Mouse (Mus musculus): Measurements from ENCODE around the gene Opalin. TPM values are rescaled to one million over a fixed set of nuclear protein-coding genes. Genes with fewer than 3 reads are reported as not detected.
A peak's percentile ranks its signal among the peaks of the same experiment; 100 is the strongest.

Gene Opalin
- polyA plus RNA-seq, 1 experiment from 2014 or later, result not detected

DNA sequence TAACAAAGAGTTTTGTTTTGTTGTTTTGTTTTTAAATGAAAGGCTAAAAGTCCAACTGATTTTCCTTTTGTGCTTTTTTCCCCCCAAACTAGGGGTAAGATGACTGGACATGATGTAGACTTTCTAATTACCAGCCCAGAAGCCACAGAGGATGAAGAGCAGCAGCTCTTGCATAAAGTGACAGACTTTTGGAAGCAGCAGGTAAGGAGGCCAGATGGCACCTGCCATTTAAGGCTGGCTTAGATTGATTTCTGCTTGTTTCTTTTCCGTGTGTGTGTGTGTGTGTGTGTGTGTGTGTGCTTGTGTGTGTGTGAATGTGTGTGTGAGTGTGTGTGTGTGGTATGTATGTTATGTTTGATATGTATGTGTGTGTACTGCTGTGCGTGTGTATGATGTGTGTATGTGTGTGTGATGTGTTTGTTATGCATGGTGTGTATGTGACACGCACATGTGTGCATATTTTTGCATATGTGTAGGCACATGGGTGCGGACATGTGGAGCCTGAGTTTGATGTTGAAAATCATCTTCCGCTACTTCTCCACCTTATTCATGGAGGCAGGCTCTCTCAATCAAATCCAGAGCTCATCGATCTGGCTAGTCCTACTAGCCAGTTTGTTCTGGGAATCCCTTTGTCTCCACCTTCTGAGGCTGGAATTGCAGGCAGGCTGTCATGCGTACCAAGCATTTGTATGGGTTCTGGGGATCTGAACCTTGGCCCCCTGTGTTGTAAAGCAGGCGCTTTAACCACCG is 29.3 kb downstream of the Opalin start:
- no peak overlapping the region for H3K9ac ChIP-seq (replicated peaks)
- H3K27ac ChIP-seq (ENCODE audit: low read depth), result no peak overlapping the region
- 74% methylated on average over 9 of the region's 9 CpGs for WGBS (ENCODE audit: insufficient replicate concordance)
- ATAC-seq, result no peak
- H3K4me3 ChIP-seq (ENCODE audit: low read depth, low read length), result no peak overlapping the region
- H3K9me3 ChIP-seq (ENCODE audit: low read length), result no peaks in the 10 kb centered on the region
- H3K4me1 ChIP-seq (ENCODE audit: insufficient read depth), result peaks cover 4% of the 10 kb centered on the region; the same call in 1 of the 2 replicates
- no peak for DNase-seq
- no peaks in the 10 kb centered on the region for H3K27me3 ChIP-seq (ENCODE audit: insufficient read depth, low read length)
- TF ChIP-seq CTCF (IDR thresholded peaks at IDR 0.05; ENCODE audit: low read depth) (no peak), EP300 (IDR thresholded peaks at IDR 0.05; ENCODE audit: low read depth) (no peak)
- H3K4me2 ChIP-seq (ENCODE audit: low read depth, low read length), result no peak overlapping the region
- H3K36me3 ChIP-seq (replicated peaks; ENCODE audit: insufficient read depth, low read length), result no peaks in the 10 kb centered on the region

DNA sequence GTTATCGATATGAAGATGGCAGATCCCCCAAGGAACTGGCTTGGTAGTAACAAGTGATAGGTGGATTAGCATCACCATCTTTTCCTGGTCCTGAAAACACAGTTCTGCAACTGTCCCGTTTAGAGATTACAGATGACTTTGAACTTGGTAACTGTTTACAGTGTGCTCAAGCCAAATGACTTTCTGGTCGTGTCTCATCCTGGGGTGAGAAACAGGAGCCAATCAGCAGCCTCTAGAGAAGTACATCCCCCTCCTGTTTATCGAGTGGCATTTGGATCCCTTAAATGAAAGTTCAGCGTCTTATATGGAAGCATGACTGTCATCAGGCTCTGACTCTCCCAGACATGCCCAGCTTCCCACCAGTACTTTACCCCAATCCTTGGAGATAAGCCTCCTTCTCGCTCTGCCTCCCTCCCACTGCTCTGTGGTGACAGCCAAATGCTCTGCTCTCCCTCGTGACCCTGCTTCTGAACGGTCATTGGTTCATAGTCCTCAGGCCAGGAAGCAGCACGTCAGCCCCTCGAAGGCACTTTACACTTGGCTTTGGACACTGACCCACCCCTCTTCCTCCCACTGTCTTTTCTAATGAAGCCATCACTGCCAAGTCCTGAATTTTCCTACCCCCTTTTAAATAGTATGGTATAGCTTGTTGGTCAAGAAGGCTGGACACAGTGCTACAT is 31.7 kb downstream of the Opalin start:
- H3K27me3 ChIP-seq (ENCODE audit: insufficient read depth, low read length), result no peaks in the 10 kb centered on the region
- H3K9me3 ChIP-seq (ENCODE audit: low read length), result no peaks in the 10 kb centered on the region
- TF ChIP-seq CTCF (IDR thresholded peaks at IDR 0.05; ENCODE audit: low read depth), result no peak
- TF ChIP-seq EP300 (IDR thresholded peaks at IDR 0.05; ENCODE audit: low read depth), result no peak
- H3K27ac ChIP-seq (ENCODE audit: low read depth), result no peak overlapping the region
- no peaks in the 10 kb centered on the region for H3K4me1 ChIP-seq (ENCODE audit: insufficient read depth)
- no peak overlapping the region for H3K4me3 ChIP-seq (ENCODE audit: low read depth, low read length)
- WGBS (ENCODE audit: insufficient replicate concordance), result 43% methylated on average over 10 of the region's 10 CpGs
- no peak for DNase-seq
- H3K36me3 ChIP-seq (replicated peaks; ENCODE audit: insufficient read depth, low read length), result no peaks in the 10 kb centered on the region
- no peak overlapping the region for H3K9ac ChIP-seq (replicated peaks)
- no peak for ATAC-seq
- no peak overlapping the region for H3K4me2 ChIP-seq (ENCODE audit: low read depth, low read length)

DNA sequence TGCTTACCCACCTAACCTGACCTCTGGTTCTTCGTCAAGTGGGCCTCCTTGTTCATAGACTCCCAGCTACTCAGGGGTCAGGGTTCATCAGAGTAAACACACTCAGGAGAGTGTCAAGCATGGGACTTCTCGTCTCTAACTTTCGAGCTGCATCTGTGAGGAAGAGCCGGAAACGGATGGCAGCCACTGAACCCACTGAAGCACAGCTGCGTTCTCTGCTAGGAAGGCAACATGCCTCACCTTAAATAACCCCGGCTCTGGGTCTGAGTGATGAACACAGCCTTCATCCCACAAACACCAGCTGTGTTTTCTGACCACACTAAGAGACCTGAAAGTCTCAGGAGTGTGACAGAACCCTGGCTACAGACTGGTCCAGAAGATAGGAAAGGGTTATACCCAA is 37.8 kb downstream of the Opalin start:
- TF ChIP-seq CTCF (IDR thresholded peaks at IDR 0.05; ENCODE audit: low read depth), result no peak
- no peak for TF ChIP-seq EP300 (IDR thresholded peaks at IDR 0.05; ENCODE audit: low read depth)
- DNase-seq, result no peak
- no peak overlapping the region for H3K4me2 ChIP-seq (ENCODE audit: low read depth, low read length)

DNA sequence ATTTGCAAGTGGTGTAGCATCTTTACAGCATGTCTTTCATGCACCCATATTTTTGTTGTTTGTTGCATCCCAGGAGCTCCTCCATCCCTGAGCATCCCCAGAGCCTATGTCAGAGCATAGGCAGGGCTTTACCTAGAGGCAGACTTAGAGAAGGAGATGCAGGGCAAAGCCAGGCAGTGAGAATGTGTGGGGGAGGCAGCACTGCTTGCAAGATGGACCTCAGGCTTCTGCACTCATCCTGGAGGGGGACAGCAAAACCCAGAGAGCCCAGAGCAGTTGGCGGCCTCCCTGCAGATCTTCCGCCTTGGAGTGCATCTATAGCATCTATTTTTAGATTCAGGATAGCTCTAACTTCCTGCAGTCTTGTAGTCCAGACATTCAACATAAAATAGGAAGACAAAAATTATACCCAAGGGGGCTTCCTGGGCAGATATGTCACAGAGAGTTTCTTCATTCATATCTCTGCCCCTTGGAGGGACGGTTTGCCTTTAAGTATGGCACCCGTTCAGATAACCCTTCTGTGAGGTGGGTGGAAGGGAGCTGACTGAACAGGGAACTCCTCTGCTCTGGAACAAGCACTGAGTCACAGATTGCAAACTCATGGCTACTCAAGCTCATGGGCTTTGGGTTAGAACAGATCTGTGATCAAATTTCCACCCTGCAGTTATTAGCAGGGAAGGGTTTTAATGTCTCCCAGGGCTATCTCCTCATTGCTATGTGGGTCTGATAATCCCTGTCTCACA is 40.9 kb downstream of the Opalin start:
- H3K4me1 ChIP-seq (ENCODE audit: insufficient read depth), result no peaks in the 10 kb centered on the region; the same call in 1 of the 2 replicates
- no peak overlapping the region for H3K4me2 ChIP-seq (ENCODE audit: low read depth, low read length)
- H3K4me3 ChIP-seq (ENCODE audit: low read depth, low read length), result no peak overlapping the region
- H3K27me3 ChIP-seq (ENCODE audit: insufficient read depth, low read length), result no peaks in the 10 kb centered on the region
- 24% methylated on average over 4 of the region's 4 CpGs for WGBS (ENCODE audit: insufficient replicate concordance)
- no peak for TF ChIP-seq CTCF (IDR thresholded peaks at IDR 0.05; ENCODE audit: low read depth)
- TF ChIP-seq EP300 (IDR thresholded peaks at IDR 0.05; ENCODE audit: low read depth), result no peak
- no peak overlapping the region for H3K9ac ChIP-seq (replicated peaks)
- H3K27ac ChIP-seq (ENCODE audit: low read depth), result no peak overlapping the region
- no peaks in the 10 kb centered on the region for H3K9me3 ChIP-seq (ENCODE audit: low read length)
- H3K36me3 ChIP-seq (replicated peaks; ENCODE audit: insufficient read depth, low read length), result no peaks in the 10 kb centered on the region
- DNase-seq, result no peak
- ATAC-seq, result no peak

More for the DNA sequence above, 37.8 kb downstream of the Opalin start:
- no peaks in the 10 kb centered on the region for H3K27me3 ChIP-seq (ENCODE audit: insufficient read depth, low read length)
- H3K36me3 ChIP-seq (replicated peaks; ENCODE audit: insufficient read depth, low read length), result no peaks in the 10 kb centered on the region
- ATAC-seq, result peak; percentile 36; the same call in 1 of the 2 replicates
- WGBS (ENCODE audit: insufficient replicate concordance), result 48% methylated on average over 7 of the region's 7 CpGs
- H3K27ac ChIP-seq (ENCODE audit: low read depth), result no peak overlapping the region; the same call in 1 of the 2 replicates
- no peak overlapping the region for H3K9ac ChIP-seq (replicated peaks)
- H3K4me1 ChIP-seq (ENCODE audit: insufficient read depth), result no peaks in the 10 kb centered on the region; the same call in 1 of the 2 replicates
- no peaks in the 10 kb centered on the region for H3K9me3 ChIP-seq (ENCODE audit: low read length)
- H3K4me3 ChIP-seq (ENCODE audit: low read depth, low read length), result no peak overlapping the region

DNA sequence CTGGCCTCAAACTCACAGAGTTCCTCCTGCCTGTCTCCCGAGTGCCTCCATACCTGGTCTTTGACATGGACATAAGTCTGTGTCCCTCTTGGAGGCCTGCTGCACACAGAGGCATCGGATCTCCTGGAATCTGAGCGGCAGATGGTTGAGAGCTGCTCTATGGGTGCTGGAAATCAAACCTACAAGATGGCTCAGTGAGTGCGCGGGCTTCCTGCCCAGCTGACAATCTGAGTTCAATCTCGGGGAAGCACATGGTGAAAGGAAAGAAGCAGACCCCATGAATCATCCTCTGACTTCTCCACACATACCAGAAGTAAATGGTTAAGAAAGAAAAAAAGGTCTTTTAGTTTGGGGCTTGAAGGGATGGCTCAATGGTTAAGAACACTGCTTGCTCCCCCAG is 45.0 kb downstream of the Opalin start:
- no peaks in the 10 kb centered on the region for H3K36me3 ChIP-seq (replicated peaks; ENCODE audit: insufficient read depth, low read length)
- no peak overlapping the region for H3K4me2 ChIP-seq (ENCODE audit: low read depth, low read length)
- H3K4me1 ChIP-seq (ENCODE audit: insufficient read depth), result no peaks in the 10 kb centered on the region; the same call in 1 of the 2 replicates
- TF ChIP-seq EP300 (IDR thresholded peaks at IDR 0.05; ENCODE audit: low read depth), result no peak
- TF ChIP-seq CTCF (IDR thresholded peaks at IDR 0.05; ENCODE audit: low read depth), result no peak
- no peaks in the 10 kb centered on the region for H3K9me3 ChIP-seq (ENCODE audit: low read length)
- no peak overlapping the region for H3K9ac ChIP-seq (replicated peaks)
- ATAC-seq (no peak), DNase-seq (no peak)
- no peak overlapping the region for H3K4me3 ChIP-seq (ENCODE audit: low read depth, low read length)
- WGBS (ENCODE audit: insufficient replicate concordance), result 37% methylated on average over 6 of the region's 6 CpGs
- no peak overlapping the region for H3K27ac ChIP-seq (ENCODE audit: low read depth)
- no peaks in the 10 kb centered on the region for H3K27me3 ChIP-seq (ENCODE audit: insufficient read depth, low read length)

DNA sequence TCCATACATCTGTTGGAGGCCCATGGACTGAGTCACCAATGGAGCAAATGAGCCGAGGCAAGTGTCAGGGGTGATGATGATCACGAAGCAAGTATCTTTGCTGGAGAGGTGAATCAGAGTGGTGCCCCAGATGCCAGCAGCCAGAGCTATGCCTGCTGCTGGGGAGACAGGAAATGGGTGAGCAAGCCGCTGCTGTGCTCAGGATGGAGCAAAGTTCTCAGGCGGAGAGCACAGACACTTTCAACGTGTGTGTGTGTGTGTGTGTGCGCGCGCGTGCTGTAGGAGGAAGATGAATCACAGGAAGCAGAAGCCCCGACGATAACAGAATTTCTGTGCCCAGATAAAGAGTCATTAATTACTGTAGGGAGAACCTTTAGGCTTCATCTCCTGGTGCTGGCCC is 45.9 kb downstream of the Opalin start:
- Histone ChIP-seq H3K4me1 (ENCODE audit: insufficient read depth) (no peaks in the 10 kb centered on the region; the same call in 1 of the 2 replicates), H3K27ac (ENCODE audit: low read depth) (no peak overlapping the region), H3K9ac (replicated peaks) (no peak overlapping the region), H3K4me3 (ENCODE audit: low read depth, low read length) (no peak overlapping the region), H3K4me2 (ENCODE audit: low read depth, low read length) (no peak overlapping the region), H3K9me3 (ENCODE audit: low read length) (no peaks in the 10 kb centered on the region), H3K36me3 (replicated peaks; ENCODE audit: insufficient read depth, low read length) (no peaks in the 10 kb centered on the region), H3K27me3 (ENCODE audit: insufficient read depth, low read length) (no peaks in the 10 kb centered on the region)
- DNase-seq (peak; percentile 39), ATAC-seq (0 out of 2 replicates have a peak, but pooled peaks have one; percentile 8)
- TF ChIP-seq EP300 (IDR thresholded peaks at IDR 0.05; ENCODE audit: low read depth), result no peak
- WGBS (ENCODE audit: insufficient replicate concordance), result 24% methylated on average over 11 of the region's 11 CpGs
